Mouse (Mus musculus) forebrain, embryonic 12.5 days (tissue): Measurements from ENCODE around the gene B3gnt7. TPM values are rescaled to one million over a fixed set of nuclear protein-coding genes. Genes with fewer than 3 reads are reported as not detected.
A peak's percentile ranks its signal among the peaks of the same experiment; 100 is the strongest.
"Not testable (repeated sequence)": the region's sequence is repeated elsewhere in the genome, so short reads cannot be mapped to it uniquely, and the experiment has no call there.

Experiments used
- ATAC-seq: fragments of 200-750 bp; cut with Nextera tagmentation; 2 replicates; pipeline ENCODE4 v1.8.0; 2017; ENCODE audit warnings: moderate TSS enrichment; ENCODE audit not compliant: low FRiP score
- H3K27ac ChIP-seq: fragments of 300-500 bp; sonication (generic); 2 replicates; pipeline ENCODE4 v1.5.1; 2016; ENCODE audit warnings: mild to moderate bottlenecking
- H3K27me3 ChIP-seq: fragments of 300-500 bp; sonication (generic); 2 replicates; pipeline ENCODE4 v1.6.1; 2016; ENCODE audit warnings: mild to moderate bottlenecking
- H3K36me3 ChIP-seq: fragments of 300-500 bp; sonication (generic); replicated peaks from 2 replicates; pipeline ENCODE4 v1.6.1; 2016; ENCODE audit warnings: mild to moderate bottlenecking
- H3K4me1 ChIP-seq: fragments of 300-500 bp; sonication (generic); 2 replicates; pipeline ENCODE4 v1.6.1; 2016
- H3K4me2 ChIP-seq: fragments of 300-500 bp; sonication (generic); 2 replicates; pipeline ENCODE4 v1.6.1; 2016; ENCODE audit warnings: mild to moderate bottlenecking, moderate library complexity
- H3K4me3 ChIP-seq: fragments of 300-500 bp; sonication (generic); replicated peaks from 2 replicates; pipeline ENCODE4 v1.5.1; 2016; ENCODE audit warnings: mild to moderate bottlenecking
- H3K9ac ChIP-seq: fragments of 300-500 bp; sonication (generic); 2 replicates; pipeline ENCODE4 v1.6.1; 2016; ENCODE audit warnings: mild to moderate bottlenecking
- H3K9me3 ChIP-seq: fragments of 300-500 bp; sonication (generic); 2 replicates; pipeline ENCODE4 v1.6.1; 2016
- WGBS: fragments of 180-500 bp; shearing (Covaris S2); methylation state at CpG from one replicate; pipeline ENCODE4 v1.1.7; 2016; 5-methylcytosine and 5-hydroxymethylcytosine counted together
- polyA plus RNA-seq: library from polyadenylated mRNA; unstranded; fragments of >200 nt; fragmentation: Nextera tagmentation; extraction: Ambion mirVana; gene quantifications from 2 replicates; pipeline ENCODE4 v1.2.1, GENCODE M21; 2016

The B3gnt7 gene
- polyA plus RNA-seq, 1 experiment from 2014 or later, result 3.0 TPM

DNA sequence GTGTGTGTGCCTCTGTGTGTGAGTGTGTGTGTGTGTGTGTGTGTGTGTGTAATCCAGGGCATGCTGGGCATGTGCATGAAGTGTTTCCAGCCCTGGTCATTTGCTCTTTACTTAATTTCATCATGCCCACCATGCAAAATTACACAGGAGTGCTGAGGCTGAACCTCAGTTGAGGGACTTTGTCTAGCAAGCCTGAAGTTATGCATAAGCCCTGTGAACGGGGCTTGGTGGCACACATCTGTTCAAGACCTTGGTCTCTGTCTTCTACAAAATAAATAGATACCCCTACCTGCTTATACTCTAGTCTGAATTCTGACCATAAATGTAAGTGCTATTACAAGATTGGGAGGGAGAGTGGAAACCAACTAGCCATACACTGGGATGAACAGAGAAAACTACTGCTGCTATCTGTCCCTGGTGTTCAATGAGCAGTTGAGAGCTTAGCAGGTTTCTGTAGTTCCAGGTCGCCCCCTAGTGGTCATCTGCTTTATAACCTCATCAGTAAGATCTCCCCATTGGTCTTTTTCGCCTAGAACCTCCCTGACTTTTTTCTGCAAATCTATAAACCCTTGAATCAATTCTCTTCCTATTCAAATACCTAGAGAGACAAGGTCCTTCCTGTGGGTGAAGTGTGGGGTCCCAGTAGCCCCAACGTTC is 36.7 kb downstream of the B3gnt7 start:
- 32% methylated on average over 4 of the region's 4 CpGs for WGBS
- no peak overlapping the region for H3K4me2 ChIP-seq
- H3K27ac ChIP-seq, result no peak overlapping the region
- H3K4me3 ChIP-seq, result no peak overlapping the region
- no peaks in the 10 kb centered on the region for H3K36me3 ChIP-seq
- H3K9me3 ChIP-seq, result no peaks in the 10 kb centered on the region
- H3K9ac ChIP-seq, result no peak overlapping the region
- ATAC-seq, result peak; percentile 55; the same call in 1 of the 2 replicates
- H3K27me3 ChIP-seq, result no peaks in the 10 kb centered on the region
- H3K4me1 ChIP-seq, result no peaks in the 10 kb centered on the region

DNA sequence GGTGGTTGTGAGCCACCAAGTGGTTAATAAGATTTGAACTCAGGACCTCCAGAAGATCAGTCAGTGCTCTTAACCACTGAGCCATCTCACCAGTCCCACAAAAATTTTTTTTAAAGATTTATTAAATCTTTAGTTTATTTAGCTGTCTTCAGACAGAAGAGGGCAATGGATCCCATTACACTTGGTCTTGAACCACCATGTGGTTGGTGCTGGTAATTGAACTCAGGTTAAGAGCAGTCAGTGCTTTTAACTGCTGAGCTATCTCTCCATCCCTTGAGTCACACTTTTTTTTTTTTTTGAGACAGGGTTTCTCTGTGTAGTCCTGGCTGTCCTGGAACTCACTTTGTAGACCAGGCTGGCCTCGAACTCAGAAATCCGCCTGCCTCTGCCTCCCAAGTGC is 38.5 kb downstream of the B3gnt7 start:
- not testable (repeated sequence) for H3K9ac ChIP-seq, H3K27me3 ChIP-seq, H3K4me3 ChIP-seq, ATAC-seq, H3K27ac ChIP-seq, H3K9me3 ChIP-seq, H3K4me1 ChIP-seq, H3K36me3 ChIP-seq, H3K4me2 ChIP-seq
- WGBS, result 85% methylated on average over 2 of the region's 2 CpGs

GRCm38 (mm10) chr1:86342371-86342770 is 39.7 kb downstream of the B3gnt7 start:
- no peaks in the 10 kb centered on the region for H3K9me3 ChIP-seq
- ATAC-seq, result no peak
- no peak overlapping the region for H3K9ac ChIP-seq
- H3K4me3 ChIP-seq, result no peak overlapping the region
- H3K4me1 ChIP-seq, result no peaks in the 10 kb centered on the region
- WGBS, result 94% methylated on average over 2 of the region's 2 CpGs
- H3K27me3 ChIP-seq, result no peaks in the 10 kb centered on the region
- H3K4me2 ChIP-seq, result no peak overlapping the region
- peaks cover 14% of the 10 kb centered on the region for H3K36me3 ChIP-seq
- no peak overlapping the region for H3K27ac ChIP-seq

- no peak overlapping the region for H3K4me3 ChIP-seq
- H3K27ac ChIP-seq, result no peak overlapping the region
- no peak for ATAC-seq
- no peaks in the 10 kb centered on the region for H3K4me1 ChIP-seq
- WGBS, result 94% methylated on average over 1 of the region's 1 CpGs
- peaks cover 22% of the 10 kb centered on the region for H3K36me3 ChIP-seq
- H3K4me2 ChIP-seq, result no peak overlapping the region
- H3K27me3 ChIP-seq, result no peaks in the 10 kb centered on the region
- H3K9ac ChIP-seq, result no peak overlapping the region
- H3K9me3 ChIP-seq, result no peaks in the 10 kb centered on the region
Measured at GRCm38 (mm10) chr1:86343087-86343645, 40.5 kb downstream of the B3gnt7 start.

DNA sequence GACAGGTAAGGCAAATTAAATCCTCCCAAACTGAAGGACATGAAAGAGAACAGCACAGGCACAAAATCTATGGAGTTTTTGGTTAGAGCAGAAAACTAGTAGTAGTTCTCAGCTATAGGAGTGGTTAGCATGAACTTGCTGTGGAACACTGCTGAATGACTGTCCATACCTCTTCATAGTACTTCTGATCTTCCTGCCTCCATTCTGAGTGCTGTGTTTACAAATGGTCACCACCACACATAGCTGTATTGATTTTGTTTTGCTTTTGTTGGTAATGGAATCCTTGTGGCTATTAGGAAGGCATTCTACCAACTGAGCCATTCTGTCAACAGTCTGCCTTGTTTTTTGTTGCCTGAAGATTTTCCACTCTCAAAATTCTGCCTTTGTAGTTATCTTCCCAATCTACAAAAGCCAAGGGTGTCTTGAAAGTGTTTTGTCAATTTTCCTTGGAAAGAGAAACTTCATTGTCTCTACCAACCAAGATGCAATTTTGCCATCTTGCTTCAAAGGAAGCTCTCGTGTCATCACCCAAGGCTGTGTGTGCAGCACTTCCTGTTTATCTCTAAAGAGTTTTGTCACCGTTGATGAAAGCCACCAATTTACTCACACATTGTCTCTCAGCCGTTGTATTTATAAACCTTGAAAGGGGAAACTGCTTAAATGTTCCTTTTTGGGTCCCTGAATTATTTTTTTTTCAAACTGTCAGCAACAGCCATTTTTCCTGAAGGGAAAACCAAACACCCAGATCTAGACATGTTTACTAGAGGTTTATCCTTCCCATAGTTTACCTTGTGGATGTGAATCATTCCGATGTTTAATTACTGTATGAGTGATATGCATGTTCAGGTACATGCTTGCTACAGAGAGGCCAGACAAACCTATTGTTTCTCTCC is 41.6 kb downstream of the B3gnt7 start:
- no peak overlapping the region for H3K9ac ChIP-seq
- H3K27me3 ChIP-seq, result no peaks in the 10 kb centered on the region
- no peaks in the 10 kb centered on the region for H3K9me3 ChIP-seq
- H3K4me3 ChIP-seq, result no peak overlapping the region
- ATAC-seq, result no peak
- H3K4me1 ChIP-seq, result no peaks in the 10 kb centered on the region
- peaks cover 32% of the 10 kb centered on the region for H3K36me3 ChIP-seq
- H3K4me2 ChIP-seq, result no peak overlapping the region
- H3K27ac ChIP-seq, result no peak overlapping the region
- WGBS, result 76% methylated on average over 4 of the region's 4 CpGs

- ATAC-seq, result no peak
- Histone ChIP-seq H3K9ac (no peak overlapping the region), H3K27ac (no peak overlapping the region), H3K27me3 (no peaks in the 10 kb centered on the region), H3K4me1 (no peaks in the 10 kb centered on the region), H3K36me3 (peaks cover 41% of the 10 kb centered on the region), H3K4me3 (no peak overlapping the region), H3K4me2 (no peak overlapping the region), H3K9me3 (no peaks in the 10 kb centered on the region)
- 94% methylated on average over 4 of the region's 4 CpGs for WGBS
Measured at GRCm38 (mm10) chr1:86345069-86345468, 42.4 kb downstream of the B3gnt7 start.

- Histone ChIP-seq H3K4me3 (no peak overlapping the region), H3K36me3 (peaks cover 50% of the 10 kb centered on the region), H3K27ac (no peak overlapping the region), H3K9ac (no peak overlapping the region), H3K4me2 (no peak overlapping the region), H3K4me1 (no peaks in the 10 kb centered on the region), H3K9me3 (no peaks in the 10 kb centered on the region), H3K27me3 (no peaks in the 10 kb centered on the region)
- ATAC-seq, result no peak
- 92% methylated on average over 4 of the region's 4 CpGs for WGBS
Measured at GRCm38 (mm10) chr1:86345956-86346355, 43.3 kb downstream of the B3gnt7 start.

DNA sequence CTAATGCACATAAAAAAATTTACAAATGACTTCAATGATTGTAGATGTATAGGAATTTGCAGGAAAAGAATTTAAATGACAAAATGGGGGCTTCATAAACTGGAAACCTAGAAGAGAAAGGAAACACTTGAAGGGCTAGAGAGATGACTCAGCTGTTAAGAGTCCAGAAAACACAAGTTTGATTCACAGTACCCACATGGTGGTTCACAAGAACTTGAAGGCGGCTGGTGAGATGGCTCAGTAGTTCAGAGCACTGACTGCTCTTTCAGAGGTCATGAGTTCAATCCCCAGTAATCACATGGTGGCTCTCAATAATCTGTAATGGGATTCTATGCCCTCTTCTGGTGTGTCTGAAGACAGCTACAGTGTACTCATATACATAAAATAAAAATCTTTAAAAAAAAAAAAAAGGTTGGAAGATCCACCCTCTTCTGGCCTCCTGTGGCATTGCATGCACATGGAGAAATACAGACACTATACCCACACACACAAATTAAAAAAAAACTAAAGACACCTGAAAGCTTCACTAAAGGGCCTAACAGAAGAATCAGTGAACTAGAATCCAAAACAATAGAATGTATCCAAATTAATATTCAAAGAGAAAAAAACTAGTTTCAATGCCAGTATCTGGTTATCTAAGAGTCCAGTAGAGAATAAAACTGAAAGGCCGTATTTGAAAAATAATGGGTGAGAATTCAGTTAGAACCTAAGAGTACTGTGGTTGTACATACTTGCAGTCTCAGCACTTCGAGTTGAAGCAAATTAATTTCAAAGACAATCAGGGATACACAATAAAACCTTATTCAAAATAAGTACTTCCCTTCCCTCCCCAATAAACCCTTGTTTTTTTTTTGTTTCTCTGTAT is 44.5 kb downstream of the B3gnt7 start:
- no peaks in the 10 kb centered on the region for H3K27me3 ChIP-seq
- H3K4me2 ChIP-seq, result no peak overlapping the region
- no peak overlapping the region for H3K27ac ChIP-seq
- H3K4me3 ChIP-seq, result no peak overlapping the region
- no peaks in the 10 kb centered on the region for H3K9me3 ChIP-seq
- peaks cover 61% of the 10 kb centered on the region for H3K36me3 ChIP-seq
- no peak overlapping the region for H3K9ac ChIP-seq
- H3K4me1 ChIP-seq, result no peaks in the 10 kb centered on the region
- 89% methylated on average over 3 of the region's 3 CpGs for WGBS
- ATAC-seq, result no peak

DNA sequence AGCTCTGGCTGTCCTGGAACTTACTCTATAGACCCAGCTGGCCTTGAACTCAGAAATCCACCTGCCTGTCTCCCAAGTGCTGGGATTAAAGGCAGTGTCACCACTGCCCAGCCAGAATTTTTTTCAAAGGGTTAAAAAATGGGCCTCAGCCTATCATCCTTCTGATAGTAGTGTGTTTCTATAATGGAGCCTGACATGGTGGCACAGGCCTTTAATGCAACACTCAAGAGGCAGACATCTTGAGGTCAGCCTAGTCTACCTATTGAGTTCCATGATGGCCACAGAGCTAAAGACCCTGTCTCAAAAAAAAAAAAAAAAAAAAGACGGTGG is 45.0 kb downstream of the B3gnt7 start:
- Histone ChIP-seq H3K4me1 (no peaks in the 10 kb centered on the region), H3K4me3 (no peak overlapping the region), H3K36me3 (peaks cover 67% of the 10 kb centered on the region), H3K9me3 (no peaks in the 10 kb centered on the region), H3K27me3 (no peaks in the 10 kb centered on the region), H3K4me2 (no peak overlapping the region), H3K27ac (no peak overlapping the region), H3K9ac (no peak overlapping the region)
- no peak for ATAC-seq
- WGBS, result 50% methylated on average over 1 of the region's 1 CpGs

GRCm38 (mm10) chr1:86348083-86348482 is 45.5 kb downstream of the B3gnt7 start:
- Histone ChIP-seq H3K9ac (no peak overlapping the region), H3K4me1 (no peaks in the 10 kb centered on the region), H3K36me3 (peaks cover 70% of the 10 kb centered on the region), H3K27ac (no peak overlapping the region), H3K4me3 (no peak overlapping the region), H3K9me3 (no peaks in the 10 kb centered on the region), H3K4me2 (no peak overlapping the region), H3K27me3 (no peaks in the 10 kb centered on the region)
- 62% methylated on average over 1 of the region's 1 CpGs for WGBS
- ATAC-seq, result no peak

DNA sequence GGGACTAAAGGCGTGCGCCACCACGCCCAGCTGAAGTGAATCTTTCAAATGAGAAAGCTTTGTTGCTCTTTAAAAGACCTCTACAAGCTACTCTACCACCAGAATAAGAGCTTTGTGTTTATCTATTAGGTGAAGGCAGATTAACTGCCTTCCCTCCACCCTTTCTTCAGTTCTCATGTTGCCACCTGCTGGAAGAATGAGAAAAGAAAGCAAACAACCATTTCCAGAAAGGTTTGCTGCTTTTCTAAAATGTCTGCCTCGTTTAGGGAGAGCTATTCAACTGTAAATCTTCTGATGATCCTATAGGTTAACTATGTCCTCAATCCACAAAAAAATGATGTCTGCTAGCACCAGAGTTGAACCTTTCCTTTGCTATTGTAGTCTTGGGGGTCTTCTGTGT is 46.2 kb downstream of the B3gnt7 start:
- H3K36me3 ChIP-seq, result peaks cover 77% of the 10 kb centered on the region
- no peaks in the 10 kb centered on the region for H3K27me3 ChIP-seq
- WGBS, result 70% methylated on average over 4 of the region's 4 CpGs
- no peak overlapping the region for H3K9ac ChIP-seq
- H3K4me3 ChIP-seq, result no peak overlapping the region
- no peak overlapping the region for H3K27ac ChIP-seq
- H3K9me3 ChIP-seq, result no peaks in the 10 kb centered on the region
- H3K4me2 ChIP-seq, result no peak overlapping the region
- no peak for ATAC-seq
- H3K4me1 ChIP-seq, result no peaks in the 10 kb centered on the region

- Histone ChIP-seq H3K9me3 (no peaks in the 10 kb centered on the region), H3K9ac (no peak overlapping the region), H3K27me3 (no peaks in the 10 kb centered on the region), H3K4me2 (no peak overlapping the region), H3K36me3 (peaks cover 81% of the 10 kb centered on the region), H3K4me3 (no peak overlapping the region), H3K4me1 (no peaks in the 10 kb centered on the region), H3K27ac (no peak overlapping the region)
- ATAC-seq, result no peak
- 92% methylated on average over 3 of the region's 3 CpGs for WGBS
Measured at GRCm38 (mm10) chr1:86349201-86349600, 46.6 kb downstream of the B3gnt7 start.
